Mouse (Mus musculus) left cerebral cortex, adult 11 months (tissue): Measurements from ENCODE around the gene Hspb7.

Experiments
- DNase-seq: peaks from one replicate; pipeline ENCODE4 v3.0.0; 2022; ENCODE audit warnings: low spot score

Gene Hspb7

DNA sequence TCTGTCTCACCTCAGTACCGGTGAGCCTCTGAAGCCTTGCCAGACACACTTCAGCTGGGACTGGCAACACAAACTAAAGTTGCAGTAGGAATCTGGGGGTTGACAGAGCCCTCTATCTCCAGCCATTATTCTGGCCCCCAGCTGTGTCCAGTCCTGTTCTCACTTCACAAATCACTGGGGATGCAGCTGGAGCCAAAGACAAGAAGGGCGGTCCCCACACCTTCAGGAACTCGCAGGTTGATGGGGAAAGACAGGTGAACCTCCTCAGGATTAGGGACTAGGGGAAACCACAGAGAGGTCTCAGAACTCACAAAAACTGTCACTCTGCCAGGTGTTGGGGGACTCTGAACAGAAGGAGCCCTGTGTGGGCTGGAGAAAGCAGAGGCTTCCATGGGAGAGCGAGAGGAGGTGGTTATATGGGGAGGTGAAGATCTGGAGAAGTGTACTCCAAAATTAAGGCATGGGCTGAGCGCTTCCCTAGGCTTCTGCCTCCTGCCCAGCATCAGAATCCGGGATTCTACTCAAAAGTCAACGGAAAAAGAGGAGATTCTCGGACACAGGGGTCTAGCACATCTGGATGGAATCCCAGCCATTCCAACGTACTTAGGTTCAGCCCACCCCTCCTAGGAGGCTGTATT is at the start of gene Hspb7:
Gene Hspb7, plus strand, starts transcription at position 588 of the 638 bp plus-strand sequence.
- DNase-seq = no peak

DNA sequence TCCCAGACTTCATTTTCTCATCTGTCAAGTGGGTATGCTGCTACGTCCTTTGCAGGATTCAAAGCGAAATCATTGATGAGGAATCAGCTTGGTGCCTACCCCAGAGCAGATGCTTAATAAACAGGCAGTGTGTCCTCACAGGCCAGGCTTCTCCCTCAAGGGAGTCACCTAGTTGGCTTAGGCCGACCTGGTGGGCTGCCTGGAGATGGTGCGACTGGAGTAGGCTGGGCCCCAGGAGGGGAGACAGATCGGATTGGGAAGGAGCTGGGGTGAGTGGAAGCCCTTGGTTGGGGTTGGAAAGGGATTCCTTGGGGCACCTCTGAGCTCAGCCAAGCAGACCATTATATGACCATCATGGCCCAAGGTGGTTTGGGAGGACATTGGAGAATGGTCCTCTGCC is 48.2 kb upstream of the Hspb7 start:
- no peak for DNase-seq

DNA sequence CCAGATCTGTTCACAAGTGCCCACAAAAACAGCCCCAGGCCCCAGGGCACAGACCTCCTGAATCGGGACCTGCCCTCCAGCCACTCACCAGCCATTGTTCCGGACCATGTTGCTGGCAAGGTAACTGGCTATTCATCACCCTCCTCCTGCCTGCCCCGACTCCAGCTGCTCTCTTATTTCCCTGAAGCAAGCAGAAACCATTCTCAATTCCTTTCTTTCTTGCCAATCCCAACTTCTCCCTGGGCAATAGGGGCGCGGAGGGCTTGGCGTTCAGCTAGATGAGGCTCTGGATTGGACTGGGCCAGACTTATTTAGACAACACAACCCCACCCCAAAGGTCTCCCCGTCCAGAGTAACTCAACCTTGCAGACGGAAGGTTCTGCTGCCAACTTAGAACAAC is 40.9 kb upstream of the Hspb7 start:
- DNase-seq = no peak

DNA sequence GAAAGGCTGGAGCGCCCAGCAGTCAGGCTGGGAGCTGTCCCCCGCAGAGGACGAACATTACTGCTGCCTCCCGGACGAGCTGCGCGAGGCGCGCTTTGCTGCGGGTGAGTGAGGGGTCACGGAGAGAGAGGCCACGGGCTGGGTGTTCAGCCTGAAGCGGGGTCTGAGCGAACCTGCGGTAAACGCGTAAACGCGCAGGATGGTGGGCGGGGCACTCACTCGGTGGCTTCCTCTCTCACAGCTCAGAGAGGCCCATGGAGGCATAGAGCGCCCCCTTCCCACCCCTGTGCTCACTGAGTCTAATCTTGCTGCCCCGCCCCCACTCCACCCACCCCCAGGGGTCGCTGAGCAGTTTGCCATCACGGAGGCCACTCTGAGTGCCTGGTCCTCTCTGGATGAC is 38.2 kb upstream of the Hspb7 start:
- DNase-seq = no peak

DNA sequence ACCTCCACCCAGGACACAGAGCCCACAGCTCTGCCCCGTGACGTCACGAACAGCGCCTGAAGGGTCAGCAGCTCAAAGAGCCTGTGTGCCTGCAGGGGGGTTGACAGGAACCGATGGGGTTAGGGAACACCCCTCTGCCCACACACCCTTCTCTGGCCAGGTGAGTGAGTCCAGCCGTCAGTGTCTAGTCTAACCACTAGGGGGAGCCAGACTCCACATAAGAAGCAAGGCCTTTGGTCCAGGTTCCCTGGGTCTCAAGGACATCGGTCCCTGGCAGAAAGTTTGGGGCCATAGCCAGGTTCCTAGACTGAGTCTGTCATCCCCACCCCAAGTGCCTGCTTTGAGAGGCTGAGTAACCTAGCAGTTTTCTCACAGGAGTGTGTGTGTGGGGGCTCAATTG is 35.3 kb upstream of the Hspb7 start:
- no peak for DNase-seq

DNA sequence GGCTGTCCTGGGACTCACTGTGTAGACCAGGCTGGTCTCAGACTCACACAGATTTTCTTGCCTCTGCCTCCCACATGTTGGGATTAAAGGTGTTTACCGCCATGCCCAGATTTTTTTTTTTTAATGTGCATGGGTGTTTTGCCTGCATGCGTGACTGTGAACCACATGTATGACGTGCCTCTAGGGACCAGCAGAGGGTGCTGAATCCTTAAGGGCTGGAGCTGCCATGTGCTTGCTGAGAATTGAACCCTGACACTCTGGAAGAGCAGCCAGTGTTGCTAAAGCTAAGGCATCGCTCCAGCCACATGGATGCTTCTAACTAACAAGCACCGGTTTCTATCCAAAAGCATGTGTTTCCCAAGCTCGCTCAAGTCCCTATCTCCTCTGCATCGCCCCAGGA is 34.4 kb upstream of the Hspb7 start:
- no peak for DNase-seq

DNA sequence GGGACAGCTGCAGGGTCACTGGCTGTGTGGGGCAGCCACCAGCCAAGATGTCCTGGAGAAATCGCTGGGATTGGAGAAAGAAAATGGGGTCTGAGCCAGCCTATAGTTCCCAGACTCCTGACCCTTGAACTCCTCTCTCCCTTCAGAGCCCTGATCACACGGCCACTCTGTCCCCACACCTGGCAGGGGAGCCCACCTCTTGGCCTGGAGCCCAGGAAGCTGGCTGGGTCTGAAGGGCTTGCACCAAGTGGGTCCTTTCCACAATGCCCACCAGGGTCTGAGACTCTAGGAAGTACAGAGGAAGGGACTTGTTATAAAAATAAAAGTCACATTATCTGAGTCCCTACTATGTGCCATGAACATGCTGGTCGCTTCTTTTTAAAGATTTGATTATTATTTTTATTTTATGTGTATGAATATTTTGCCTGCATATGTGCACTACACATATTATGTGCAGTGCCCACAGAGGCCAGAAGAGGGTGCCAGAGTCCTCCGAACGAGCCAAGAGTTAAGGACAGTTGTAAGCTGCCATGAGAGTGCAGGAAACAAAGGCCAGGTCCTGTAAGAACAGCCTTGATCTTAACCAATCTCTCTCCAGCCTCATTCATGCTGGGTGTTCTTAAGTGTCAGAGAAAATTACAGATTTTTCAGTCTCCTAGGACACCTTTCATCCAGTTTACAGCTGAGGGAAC is 33.3 kb upstream of the Hspb7 start:
- peak; percentile 37 for DNase-seq

DNA sequence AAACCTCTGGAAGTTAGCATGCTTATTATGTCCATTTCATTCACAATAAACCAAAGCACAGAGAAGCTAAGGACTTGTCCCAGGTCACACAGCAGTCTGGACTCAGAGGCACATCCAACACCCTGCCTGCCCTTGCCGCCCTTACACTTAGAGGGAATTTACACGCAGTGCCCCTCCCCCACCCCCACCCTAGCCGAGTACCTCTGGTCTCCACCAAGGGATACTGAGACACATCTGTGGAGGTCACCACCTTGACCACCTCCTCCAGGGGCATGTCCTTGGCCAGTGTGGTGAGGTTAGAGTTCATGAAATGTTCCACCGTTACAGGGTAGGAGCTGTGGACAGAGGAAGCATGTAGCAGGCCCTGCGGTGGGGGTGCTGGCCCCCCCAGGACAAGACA is 32.6 kb upstream of the Hspb7 start:
- no peak for DNase-seq

DNA sequence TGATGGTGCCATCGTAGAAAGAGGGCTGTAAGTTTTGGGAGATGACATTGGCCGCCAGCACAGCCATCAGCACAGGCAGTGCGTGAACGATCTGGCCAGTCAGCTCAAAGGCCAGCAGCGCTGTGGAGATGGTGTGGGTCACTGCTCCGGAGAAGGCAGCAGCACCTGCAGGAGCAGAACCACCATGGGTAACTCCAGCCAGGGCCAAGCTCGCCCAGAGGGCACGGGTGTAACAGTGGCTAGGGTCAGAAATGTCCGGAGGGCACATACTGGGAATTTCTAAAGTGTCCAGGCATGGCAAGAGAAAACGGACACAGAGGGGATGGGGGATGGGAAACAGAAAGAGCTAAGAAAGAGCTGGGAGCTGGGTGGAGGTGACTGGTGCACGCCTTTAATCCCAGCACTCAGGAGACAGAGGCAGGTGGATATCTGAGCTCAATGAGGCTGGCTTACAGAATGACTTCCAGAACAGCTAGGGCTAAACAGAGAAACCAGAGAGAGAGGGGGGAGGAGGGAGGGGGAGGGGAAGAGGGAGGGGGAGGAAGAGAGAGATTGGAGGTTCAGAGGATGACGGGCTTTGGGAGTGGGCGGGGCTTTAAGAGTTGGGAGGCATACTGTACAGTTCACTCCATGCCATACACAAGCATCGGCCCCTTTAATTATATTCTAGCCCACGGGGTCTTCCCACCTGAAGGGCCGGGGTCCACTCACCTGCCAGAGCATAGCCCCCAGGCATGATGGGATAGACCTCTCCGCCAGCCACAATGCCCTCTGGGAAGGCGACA is 31.0 kb upstream of the Hspb7 start:
- no peak for DNase-seq

DNA sequence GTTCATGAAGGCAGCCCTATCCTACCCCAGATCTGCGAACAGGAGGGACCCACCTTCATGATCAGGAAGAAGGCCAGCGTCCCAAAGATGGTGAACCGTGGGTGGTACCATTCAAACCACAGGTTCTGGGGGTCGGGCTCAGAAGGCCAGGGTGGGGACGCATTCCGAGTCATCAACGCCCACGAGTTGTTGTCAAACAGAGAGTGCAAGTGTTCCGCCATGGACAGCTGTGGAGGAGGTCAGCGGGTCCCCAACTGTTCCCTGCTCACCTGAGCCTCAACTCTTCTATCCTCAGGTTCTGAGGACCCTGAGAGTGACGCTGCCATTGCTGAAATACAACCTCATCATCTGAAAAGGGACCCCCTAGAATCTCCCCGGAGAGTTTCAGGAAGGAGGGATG is 29.3 kb upstream of the Hspb7 start:
- no peak for DNase-seq

DNA sequence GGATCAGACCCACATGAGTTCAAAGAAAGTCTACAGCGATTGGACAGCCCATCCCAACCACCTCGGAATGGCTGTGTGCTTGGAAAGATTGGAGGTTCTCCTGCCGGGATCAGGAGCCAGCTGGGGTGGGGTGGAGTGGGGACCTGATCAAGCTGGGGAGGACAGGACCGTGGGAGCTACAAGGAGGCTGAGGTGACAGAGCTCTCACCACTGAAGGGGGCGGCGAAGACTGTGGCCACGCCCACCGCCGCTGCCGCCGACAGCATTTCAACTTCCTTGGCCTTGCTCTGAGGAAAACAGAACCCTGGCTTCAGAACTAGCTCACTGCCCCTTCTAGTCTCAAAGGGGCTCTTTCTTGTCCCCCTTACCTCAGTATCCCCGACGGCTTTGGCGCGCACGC is 25.8 kb upstream of the Hspb7 start:
- no peak for DNase-seq

DNA sequence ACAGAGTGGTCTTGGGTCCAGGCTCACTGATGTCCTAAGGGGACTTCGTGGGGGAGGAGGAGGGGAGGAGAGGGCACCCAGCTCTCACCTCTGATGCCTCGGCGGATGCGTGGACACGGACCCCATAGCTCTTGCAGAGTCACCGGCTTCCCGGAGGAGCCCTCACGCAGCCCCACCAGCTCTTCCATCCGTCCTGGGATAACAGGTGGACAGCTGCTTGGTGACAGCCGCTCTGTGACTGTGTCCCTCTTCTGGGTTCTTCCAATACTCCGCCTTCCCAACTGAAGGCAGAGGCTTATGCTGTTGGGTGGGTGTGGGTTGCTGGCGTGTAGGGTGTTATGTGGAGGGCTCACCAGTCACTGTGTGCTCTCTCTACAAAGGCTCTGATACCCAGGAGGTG is 22.7 kb upstream of the Hspb7 start:
- no peak for DNase-seq

DNA sequence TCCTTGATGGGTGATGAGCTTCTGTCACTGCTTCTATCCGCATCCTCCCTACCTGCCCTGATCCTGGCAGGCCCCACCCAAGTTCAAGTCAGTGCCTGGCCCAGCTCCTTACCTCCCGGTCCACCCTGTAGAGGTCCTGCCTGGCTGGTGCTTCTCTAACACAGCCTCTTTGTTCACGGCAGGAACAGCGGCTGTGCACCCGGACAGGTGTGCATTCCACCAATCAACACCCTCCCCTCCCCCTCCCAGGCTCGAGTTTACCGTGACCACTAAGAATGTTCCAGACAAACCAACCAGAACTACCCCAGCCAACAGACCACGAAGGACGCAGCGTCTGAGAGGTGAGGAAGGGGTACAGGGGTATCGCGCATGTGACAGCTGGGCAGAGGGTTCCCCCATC is 22.0 kb upstream of the Hspb7 start, which contains the start of gene Clcnka:
Gene Clcnka, minus strand, starts transcription at position 180 of the 400 bp plus-strand sequence.
- DNase-seq = no peak

DNA sequence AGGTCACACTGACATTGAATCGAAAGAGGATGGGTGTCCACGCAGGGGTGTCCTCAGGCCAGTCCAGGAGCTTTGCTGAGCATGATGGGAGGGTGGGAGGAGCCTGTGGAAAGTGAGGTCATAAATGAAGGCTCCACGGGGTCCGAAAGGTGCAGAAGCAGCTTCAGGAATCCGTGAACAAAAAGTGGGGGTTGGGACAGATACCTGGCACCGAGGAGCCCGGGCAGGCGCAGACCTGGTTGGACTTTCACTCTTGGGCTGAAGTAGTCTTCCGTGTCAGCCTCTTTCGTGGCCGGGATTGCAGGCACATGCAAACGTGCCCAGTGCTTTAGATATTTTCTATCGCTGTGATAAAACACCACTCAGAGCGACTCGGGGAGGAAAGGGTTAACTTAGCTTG is 20.4 kb upstream of the Hspb7 start:
- no peak for DNase-seq

DNA sequence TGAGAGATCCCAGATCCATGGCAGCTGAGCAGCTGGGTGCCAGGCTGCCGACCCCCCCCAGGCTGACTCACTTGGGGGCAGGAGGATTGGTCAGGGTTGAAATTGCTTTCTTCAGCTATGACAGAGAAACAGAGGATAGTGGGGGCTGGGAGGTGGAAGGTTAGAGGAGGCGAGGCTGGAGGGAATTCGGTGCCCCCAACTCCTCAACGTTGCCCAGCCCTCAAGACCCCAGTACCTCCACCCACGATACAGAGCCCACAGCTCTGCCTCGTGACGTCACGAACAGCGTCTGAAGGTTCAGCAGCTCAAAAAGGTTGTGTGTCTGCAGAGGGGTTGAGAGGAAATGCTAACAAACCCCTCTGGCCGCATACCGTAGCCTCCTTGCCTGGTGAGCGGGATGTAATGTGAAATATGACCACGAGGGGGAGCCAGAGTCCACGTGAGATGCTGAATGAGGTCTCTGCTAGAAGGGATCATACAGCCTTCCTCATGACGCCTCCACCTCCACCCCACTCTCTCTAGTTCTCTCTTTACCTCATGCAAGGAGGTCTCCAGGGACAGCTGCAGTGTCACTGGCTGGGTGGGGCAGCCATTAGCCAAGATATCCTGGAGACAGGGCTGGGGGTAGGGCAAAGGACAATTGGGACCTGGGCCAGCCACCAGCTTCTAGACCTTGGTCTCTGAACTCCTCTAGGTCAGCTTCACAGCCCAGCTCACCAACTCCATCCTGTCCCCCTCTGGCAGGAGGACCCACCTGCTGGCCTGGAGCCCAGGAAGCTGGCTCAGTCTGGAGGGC is 15.9 kb upstream of the Hspb7 start:
- DNase-seq = peak; percentile 81

DNA sequence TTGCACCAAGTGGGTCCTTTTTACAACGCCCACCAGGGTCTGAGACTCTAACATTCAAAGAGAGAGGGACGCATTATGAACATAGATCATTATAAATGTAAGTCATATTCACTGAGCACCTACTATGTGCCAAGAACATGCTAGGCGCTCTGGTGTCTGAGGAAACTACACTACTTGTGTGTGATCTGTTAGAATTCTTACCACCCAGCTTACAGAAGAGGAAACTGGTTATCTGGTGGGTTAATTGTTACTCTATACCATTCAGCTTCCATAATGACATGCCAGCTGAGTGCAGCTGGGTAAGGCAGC is 15.3 kb upstream of the Hspb7 start:
- no peak for DNase-seq

DNA sequence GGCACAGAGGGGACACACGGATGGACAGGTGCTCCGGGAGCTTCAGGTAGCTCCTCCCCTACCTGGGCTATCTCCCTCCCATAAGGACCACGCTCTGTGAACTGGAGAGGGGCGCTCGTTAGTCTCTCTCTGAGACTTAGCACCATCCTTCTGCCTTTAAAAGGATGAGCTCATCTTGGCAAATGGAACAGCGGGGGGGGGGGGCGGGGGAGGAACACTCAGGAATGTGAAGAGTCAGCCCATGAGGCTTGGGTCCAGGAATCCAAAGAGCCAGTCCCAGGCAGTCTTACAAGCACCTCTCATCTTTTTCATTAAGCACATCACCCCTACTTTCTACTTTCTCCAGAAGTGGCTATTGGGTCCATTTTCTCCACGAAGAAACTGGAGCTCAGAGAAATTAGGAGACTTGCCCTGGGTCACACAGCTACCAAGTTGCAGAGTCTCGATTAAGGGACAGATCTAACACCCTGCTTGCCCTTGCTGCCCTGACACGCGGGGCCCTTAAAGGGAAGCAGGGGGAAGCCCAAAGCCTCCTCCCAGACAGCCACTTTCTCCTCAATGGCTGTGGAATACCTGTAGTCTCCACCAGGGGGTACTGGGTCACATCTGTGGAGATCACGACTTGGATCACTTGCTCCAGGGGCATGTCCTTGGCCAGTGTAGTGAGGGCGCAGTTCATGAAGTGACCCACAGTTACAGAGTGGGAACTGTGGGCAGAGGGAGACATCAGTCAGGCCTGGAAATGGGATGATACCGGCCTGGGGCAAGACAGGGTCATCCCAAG is 13.9 kb upstream of the Hspb7 start:
- DNase-seq = no peak

DNA sequence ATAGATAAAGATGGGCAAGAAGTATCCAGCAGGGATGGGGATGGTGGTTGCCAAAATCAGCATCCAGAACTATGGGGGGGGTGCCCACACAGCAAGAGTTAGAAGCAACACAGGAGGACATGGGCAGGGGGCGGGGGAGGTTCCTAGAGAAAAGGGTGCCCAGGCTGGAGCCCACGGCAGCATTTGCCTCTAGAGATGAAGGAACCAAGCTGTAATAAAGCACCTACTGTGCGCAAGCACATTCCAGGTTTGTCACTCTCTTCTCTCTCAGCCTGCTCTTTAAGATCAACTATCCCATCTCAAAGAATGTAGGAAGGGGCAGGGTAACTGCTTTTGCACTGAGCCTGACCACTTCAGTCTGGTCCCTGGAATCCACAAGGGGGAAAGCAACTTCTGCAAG is 12.0 kb upstream of the Hspb7 start:
- no peak for DNase-seq

DNA sequence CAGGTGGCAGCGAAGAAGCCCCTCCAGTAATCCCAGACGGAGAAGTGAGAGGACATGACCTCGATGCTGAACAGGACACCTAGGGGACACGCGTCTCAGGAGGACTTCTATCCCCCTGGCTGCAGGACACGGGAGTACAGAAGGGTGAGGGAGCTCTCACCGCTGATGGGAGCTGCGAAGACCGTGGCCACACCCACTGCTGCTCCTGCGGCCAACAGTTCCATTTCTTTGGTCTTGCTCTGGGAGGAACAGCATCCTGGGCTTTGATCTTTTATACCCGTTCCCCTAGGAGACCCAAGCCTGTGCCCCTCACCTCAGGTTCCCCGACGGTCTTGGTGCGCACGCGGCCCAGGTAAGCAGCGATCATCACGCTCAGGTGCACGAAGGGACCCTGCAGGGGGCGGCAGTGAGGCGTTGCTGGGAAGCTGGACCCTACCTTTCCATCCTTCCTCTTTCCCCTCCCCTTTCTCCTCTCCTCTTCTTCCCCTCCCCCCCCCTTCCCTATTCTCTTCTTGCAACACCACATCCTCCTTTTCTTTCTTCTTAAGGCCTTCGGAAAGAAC is 9.1 kb upstream of the Hspb7 start:
- DNase-seq = no peak

DNA sequence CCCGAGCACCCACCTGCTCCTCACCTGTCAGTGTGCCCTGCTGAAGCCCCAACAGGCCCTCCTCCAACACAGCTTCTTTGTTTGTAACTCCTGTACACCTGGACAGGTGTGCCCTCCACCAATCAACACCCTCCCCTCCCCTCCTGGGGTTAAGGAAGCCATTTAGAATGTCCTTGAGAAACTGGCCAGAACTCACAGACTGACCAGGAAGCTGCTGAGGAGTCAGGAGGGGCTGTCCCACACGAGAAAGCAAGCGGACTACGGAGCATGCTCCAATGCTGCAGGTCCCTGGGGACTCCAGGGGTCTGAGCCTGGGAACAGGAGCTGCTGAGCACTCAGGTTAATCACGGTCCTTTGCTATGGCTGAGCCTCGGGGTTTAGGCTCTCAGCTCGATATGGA is 4.7 kb upstream of the Hspb7 start, which contains the start of gene Clcnkb:
Gene Clcnkb, minus strand, starts transcription at position 91 of the 400 bp plus-strand sequence.
- DNase-seq = no peak
